Mouse (Mus musculus) cerebellum, postnatal 10 days (tissue): Measurements from ENCODE around the gene Kif6.

ENCODE experiments used
- DNase-seq, 2 experiments: peaks; one replicate each; pipeline ENCODE4 v3.0.0; 2021; ENCODE audit warnings: mixed read lengths in 2 of 2

The Kif6 gene

DNA sequence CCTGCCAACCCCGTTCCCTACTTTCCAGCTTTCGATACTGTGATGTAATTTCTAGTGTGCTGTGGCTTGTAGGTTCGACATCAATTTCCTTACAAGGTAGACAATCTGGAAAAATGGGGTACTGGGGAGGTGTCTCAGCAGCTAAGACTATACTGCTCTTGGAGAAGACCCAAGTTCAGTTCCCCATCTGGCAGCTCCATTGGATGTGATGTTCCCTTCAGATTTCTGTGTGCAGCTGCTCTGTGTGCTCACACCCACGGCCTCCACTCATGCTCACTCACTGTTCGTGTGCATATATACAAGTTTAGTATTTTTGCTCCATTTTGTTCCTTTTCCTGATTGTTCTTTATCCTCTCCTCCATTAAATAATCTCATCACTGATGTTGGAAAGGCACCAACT lies 51.8 kb downstream of the Kif6 start:
- no peak for DNase-seq

DNA sequence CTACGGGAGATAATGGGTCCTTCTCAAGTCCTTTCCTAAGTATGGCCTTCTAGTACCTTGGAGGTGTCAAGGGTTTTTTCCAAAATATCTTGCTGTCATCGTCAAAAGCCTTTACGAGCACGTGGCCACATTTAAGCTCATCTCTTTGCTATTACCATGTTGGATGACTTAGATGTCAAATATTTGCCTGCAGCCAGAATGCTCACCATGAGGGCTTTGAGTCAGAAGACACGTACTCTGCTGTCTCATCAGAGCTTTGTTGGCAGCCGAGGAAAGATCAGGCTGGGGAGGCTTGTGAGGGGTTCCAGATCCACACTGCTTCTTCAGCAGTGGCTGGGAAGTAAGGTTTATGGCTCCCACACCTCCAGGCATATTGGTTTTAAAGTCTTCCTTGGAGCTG lies 53.4 kb downstream of the Kif6 start:
- no peak for DNase-seq

DNA sequence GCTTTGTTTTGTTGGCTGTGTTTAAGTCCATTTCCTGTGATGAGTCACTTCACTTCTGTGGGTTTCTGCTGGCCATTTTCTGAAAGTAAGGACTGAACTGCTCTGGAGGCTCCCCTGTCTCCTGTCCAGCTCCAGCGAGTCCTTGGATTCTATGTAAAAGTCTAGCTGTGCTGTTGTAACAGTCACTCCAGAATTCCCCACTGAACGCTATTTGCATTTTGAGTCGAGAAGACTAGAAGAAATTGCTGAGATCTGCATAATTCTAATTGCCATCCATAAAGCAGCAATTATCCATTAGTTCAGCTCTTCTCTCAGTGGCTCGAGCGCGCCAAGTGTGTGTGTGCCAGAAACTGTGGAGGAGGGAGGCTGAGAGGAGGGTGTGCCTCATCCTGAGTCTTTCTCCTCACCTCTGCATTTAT lies 57.0 kb downstream of the Kif6 start:
- peak; percentile 25 to 41 for DNase-seq

- no peak for DNase-seq
These were observed 57.5 kb downstream of the Kif6 start for GRCm38 (mm10) chr17:49672421-49672820.

GRCm38 (mm10) chr17:49675629-49676028 lies 60.7 kb downstream of the Kif6 start:
- no peak for DNase-seq

GRCm38 (mm10) chr17:49681410-49681809 lies 66.5 kb downstream of the Kif6 start:
- no peak for DNase-seq

DNA sequence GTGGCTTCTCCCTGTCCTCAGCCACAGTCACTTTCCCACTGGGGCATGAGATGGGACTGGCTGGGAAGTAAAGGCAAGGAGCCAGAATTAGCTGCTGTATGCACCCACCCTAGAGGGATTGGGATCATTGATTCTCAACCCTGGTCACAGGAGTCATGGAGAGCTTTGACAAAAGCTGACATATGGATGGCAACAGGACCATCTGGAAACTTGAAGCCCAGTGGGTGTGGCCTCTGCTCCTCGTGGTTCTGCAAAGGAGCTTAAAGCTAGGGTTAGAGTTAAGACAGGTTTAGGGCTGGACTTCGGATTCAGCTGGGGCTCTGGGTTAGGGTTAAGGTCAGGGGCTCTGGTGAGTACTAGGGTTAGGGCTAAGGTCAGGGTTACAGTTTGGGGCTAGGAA lies 69.2 kb downstream of the Kif6 start:
- DNase-seq = peak; percentile 31 to 34

DNA sequence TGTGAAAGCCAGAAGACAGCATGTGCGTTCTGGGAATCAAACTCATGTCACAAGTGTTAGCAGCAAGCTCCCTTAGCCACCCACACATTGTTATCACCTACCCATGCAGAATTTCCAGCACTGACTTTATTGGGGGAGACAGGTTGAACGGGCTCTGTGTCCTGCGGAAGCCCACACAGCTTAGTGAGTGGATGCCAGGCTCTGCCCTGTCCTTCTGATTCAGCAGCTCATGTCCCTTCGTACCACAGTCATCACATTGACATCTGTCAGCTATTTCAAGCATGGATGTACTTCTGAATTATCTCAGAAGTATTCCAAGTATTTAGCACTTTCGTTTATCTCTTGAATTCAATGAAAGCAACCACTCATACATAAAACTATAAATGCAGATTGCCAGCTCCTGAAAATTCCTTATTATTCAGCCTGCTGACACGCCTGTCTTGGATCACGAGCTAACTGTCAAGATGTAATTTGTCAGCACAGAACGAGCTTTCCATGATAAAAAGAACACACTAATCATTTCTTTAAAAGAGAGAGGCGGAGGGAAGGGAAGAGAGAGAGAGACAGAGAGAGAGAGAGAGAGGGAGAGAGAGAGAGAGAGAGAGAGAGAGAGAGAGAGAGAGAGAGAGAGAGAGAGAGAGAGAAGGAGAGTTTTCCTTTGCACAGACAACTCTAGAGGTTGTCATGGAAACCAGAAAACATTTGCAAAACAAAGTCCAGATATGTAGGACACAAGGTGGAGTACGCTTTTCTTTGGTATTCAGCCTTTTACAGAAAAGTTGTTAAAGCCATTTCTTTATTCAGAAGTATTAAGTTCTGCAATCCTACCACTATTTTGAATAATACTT lies 75.9 kb downstream of the Kif6 start:
- no peak for DNase-seq

DNA sequence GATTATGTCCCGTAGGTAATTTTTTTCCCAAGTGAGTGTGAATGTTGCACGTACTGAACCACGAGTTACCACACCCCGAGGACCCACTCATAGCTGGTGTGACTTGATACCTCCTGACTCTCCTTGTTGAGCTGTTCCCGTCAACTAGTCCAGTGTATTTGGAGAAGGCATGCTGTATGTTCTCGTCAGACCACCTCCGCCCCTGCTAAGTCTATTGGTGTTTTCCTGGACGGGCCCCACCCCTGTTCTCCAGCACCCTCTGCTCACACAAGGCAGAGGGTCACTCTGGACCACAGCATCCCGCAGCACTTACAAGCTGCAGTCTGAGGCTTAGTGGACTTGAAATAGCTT lies 76.5 kb downstream of the Kif6 start:
- DNase-seq = no peak

- DNase-seq = no peak
These were observed 78.3 kb downstream of the Kif6 start for GRCm38 (mm10) chr17:49693206-49693605.

DNA sequence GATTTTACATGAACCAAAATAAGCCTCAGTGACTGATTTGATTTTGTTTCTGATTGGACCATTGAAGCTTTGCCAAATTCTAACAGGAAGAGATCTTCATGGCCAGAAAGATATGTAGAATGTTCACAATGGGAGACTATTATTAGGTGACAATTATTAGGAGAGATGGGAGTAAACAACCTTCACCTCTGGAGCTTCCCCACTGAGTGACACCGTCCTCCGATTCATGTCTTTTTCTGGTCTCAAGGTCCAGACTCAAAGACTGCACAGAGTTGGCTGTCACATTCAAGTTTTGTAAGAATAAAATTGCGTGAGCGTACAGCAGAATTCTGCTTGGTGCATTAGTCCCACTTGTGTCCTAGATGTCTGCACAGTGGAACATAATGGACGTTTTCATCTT lies 82.3 kb downstream of the Kif6 start:
- DNase-seq = no peak

GRCm38 (mm10) chr17:49703492-49704249 lies 88.7 kb downstream of the Kif6 start:
- DNase-seq = peak; percentile 34 to 39

DNA sequence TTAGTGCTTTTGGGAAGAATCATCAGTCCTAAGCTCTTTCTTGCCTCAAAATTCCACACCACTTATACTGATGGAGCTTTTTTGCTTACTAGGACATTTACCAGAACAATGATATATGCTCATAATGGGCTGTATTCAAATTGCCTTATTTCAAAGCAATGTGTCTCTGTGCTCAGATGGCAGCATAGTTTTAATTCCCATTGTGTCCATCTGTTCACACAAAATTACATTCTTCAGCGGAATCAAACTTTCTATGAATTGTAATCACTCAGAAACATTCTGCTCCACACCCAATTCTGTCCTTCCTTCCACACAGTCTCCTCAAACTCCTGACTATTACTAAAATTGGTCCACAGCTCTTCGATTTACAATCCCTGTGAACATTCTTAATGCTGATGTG lies 94.3 kb downstream of the Kif6 start:
- DNase-seq = no peak

GRCm38 (mm10) chr17:49710101-49710630 lies 95.2 kb downstream of the Kif6 start:
- DNase-seq = no peak

DNA sequence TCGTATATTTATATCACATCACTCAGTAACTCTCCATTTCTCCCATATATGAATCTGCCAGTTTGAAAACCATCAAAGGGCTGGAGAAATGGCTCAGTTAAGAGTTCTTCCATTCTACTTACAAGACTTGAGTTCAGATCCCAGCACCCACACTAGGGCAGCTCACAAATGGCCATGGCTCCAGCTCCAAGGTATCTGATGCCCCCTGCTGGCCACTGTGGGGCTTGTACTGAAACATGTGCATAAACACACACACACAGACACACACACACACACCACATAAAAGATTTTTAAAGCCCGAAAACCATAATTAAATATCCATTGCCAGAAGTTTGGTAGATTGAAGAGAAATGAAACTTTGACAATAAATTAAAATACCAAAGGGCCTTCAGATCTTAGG lies 111.3 kb downstream of the Kif6 start:
- DNase-seq = no peak

- DNase-seq = no peak
These were observed 112.0 kb downstream of the Kif6 start for GRCm38 (mm10) chr17:49726976-49727375.

- DNase-seq = no peak
These were observed 112.6 kb downstream of the Kif6 start for GRCm38 (mm10) chr17:49727428-49728045.

- DNase-seq = no peak
These were observed 114.9 kb downstream of the Kif6 start for GRCm38 (mm10) chr17:49729856-49730255.

GRCm38 (mm10) chr17:49732706-49733105 lies 117.8 kb downstream of the Kif6 start:
- DNase-seq = no peak

DNA sequence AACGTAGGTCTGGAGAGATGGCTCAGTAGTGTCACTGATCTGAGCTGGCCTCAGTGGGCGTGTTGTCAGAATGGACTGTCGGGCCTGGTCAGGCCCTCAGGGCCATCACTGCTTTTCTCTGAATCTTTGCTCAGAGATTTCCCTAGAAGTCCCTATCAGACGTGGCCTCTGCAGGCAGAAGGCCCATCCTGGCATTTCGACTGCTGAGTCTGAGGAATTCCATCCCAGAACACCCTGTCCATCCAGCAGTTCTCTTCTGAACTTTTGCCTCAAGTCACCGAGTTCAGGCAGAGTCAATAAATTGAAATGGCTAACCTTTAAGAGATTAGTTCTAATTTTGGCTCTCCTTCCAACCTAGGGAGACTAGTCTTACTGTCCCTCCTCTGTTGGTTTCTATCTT lies 119.1 kb downstream of the Kif6 start:
- DNase-seq = no peak

DNA sequence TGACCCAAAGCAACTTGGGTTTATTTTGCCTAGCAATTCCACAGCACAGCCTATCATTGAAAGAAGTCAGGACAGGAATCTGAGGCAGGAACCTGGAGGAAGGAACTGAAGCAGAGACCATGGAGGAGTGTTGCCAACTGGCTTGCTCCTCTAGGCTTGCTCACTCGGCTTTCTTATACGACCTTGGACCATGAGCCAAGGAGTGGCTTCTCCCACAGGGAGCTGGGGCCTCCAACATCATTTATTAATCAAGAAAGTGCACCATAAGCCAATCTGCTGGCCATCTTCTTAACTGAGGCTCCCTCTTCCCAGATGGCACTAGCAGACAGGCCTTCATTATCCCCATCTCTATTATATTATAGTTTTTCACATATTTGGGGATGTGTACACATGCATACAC lies 119.8 kb downstream of the Kif6 start:
- no peak for DNase-seq

DNA sequence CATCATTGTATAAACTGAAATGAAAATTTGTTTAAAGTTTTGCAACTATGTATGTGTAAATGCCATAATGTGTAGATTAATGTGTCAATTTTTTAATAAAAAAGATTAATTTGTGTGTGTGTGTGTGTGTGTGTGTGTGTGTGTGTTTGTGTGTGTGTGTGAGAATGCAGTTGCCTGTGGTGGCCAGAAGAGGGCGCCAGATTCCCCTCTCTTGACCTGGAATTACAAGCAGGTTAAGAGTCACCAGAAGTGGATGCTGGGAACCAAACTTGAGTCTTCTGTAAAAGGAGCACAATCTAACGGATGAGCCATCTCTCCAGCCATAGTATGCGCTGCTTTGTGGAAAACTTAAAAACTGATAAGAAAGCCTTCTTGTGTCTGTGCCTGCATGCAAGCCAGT lies 121.4 kb downstream of the Kif6 start:
- DNase-seq = no peak

DNA sequence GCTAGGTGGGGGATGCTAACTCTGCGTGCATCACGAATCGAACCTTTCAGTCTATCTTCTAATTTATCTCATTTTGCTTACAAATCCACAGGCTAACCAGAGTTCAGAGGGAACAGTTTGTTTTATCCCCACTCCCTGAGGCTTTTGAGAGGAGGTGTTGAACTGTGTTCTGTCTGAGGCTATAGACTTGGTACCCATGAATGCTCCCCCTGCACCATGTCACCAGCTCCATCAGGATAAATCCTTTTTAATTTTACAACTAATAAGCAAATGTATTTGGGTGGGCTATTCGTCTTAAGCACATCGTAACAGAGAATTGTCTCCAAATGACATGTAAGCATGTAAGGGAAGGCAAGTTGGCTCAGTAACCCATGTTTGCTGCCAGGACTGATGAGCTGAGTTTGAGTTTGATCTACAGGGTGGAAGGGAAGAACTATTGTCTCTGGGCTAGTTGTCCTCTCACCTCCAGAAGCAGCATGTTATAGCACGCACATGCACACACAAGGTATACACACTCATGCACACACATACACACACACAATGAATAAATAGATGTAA lies 122.4 kb downstream of the Kif6 start:
- no peak for DNase-seq
